Mouse (Mus musculus) stomach, embryonic 16.5 days (tissue): ENCODE data around the gene Ror2. TPM values are rescaled to one million over a fixed set of nuclear protein-coding genes. Genes with fewer than 3 reads are reported as not detected.
"Not testable (repeated sequence)": the region's sequence is repeated elsewhere in the genome, so short reads cannot be mapped to it uniquely, and the experiment has no call there.

ENCODE experiments used
- ATAC-seq: fragments of 200-750 bp; cut with Nextera tagmentation; 2 replicates; pipeline ENCODE4 v1.8.0; 2017; ENCODE audit warnings: moderate number of reproducible peaks, moderate TSS enrichment; ENCODE audit not compliant: insufficient read depth, low FRiP score
- H3K27ac ChIP-seq: fragments of 300-500 bp; sonication (generic); 2 replicates; pipeline ENCODE4 v1.5.1; 2014; ENCODE audit warnings: low read length
- H3K27me3 ChIP-seq: fragments of 300-500 bp; sonication (generic); 2 replicates; pipeline ENCODE4 v1.6.1; 2014; ENCODE audit warnings: low read length, control low read depth, mixed read lengths; ENCODE audit not compliant: control insufficient read depth, insufficient read depth
- H3K36me3 ChIP-seq: fragments of 300-500 bp; sonication (generic); 2 replicates; pipeline ENCODE4 v1.6.1; 2014; ENCODE audit warnings: low read length; ENCODE audit not compliant: control insufficient read depth, insufficient read depth
- H3K4me1 ChIP-seq: fragments of 300-500 bp; sonication (generic); 2 replicates; pipeline ENCODE4 v1.6.1; 2014; ENCODE audit warnings: low read length, control low read depth, mixed read lengths; ENCODE audit not compliant: control insufficient read depth, insufficient read depth
- H3K4me2 ChIP-seq: fragments of 300-500 bp; sonication (generic); 2 replicates; pipeline ENCODE4 v1.6.1; 2014; ENCODE audit warnings: low read depth, low read length, mixed read lengths
- H3K4me3 ChIP-seq: fragments of 300-500 bp; sonication (generic); replicated peaks from 2 replicates; pipeline ENCODE4 v1.5.1; 2014; ENCODE audit warnings: mild to moderate bottlenecking, low read length
- H3K9ac ChIP-seq: fragments of 300-500 bp; sonication (generic); 2 replicates; pipeline ENCODE4 v1.6.1; 2014; ENCODE audit warnings: low read length
- H3K9me3 ChIP-seq: fragments of 300-500 bp; sonication (generic); replicated peaks from 2 replicates; pipeline ENCODE4 v1.6.1; 2016; ENCODE audit warnings: low read length, control low read depth; ENCODE audit not compliant: control insufficient read depth
- WGBS: fragments of 180-500 bp; shearing (Covaris S2); extraction: QIAGEN DNeasy Blood & Tissue Kit; methylation state at CpG from one replicate; pipeline ENCODE4 v1.1.7; 2014; 5-methylcytosine and 5-hydroxymethylcytosine counted together
- polyA plus RNA-seq: library from polyadenylated mRNA; unstranded; fragments of >200 nt; fragmentation: Nextera tagmentation; extraction: Ambion mirVana; gene quantifications from 2 replicates; pipeline ENCODE4 v1.2.1, GENCODE M21; 2015

Ror2 gene
- polyA plus RNA-seq = 12.0 and 13.5 TPM in 2 replicates

DNA sequence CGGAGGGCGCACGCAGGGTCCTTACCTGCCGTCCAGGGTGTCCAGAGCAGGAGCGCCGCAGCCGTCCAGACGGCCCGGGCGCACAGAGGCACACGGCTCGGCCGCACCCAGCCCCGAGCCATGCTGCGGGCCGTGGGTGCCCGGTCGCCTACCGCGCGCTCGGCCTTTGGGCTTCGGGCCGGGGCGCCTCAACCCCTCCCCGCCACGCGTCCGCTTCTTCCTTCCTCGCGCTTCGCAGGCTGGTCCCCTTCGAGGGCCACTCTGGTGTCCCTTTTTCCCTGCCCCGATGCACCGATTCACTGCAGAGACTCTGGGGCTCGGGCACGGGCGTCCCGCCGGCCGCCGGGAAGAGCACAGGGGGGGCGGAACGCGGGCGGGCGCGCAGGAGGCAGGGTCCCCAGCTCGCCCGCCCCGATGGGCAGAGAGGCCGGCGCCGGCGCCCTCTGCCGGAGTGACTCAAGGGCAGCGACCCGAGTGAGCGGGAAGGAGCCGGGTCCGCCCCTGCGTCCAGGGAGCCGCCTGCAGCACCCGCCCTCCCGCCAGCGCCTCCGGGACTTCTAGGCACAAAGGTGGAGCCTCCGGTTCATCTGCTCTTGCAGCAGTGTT lies at the start of gene Ror2:
Gene Ror2 (minus strand): TSS at position 369 of the 606 bp plus-strand sequence.
- WGBS = under 1% methylated on average over 66 of the region's 68 CpGs
- peaks cover 22% of the 10 kb centered on the region for H3K4me1 ChIP-seq
- H3K27me3 ChIP-seq = no peaks in the 10 kb centered on the region
- peak within 1 kb of the TSS; percentile 79 for H3K27ac ChIP-seq
- H3K9me3 ChIP-seq = no peaks in the 10 kb centered on the region
- no peaks in the 10 kb centered on the region for H3K36me3 ChIP-seq
- H3K4me2 ChIP-seq = peak within 1 kb of the TSS; percentile 52
- peak within 1 kb of the TSS; percentile 88 for H3K9ac ChIP-seq
- peak within 1 kb of the TSS; percentile 70 for H3K4me3 ChIP-seq
- peak; percentile 91 for ATAC-seq

DNA sequence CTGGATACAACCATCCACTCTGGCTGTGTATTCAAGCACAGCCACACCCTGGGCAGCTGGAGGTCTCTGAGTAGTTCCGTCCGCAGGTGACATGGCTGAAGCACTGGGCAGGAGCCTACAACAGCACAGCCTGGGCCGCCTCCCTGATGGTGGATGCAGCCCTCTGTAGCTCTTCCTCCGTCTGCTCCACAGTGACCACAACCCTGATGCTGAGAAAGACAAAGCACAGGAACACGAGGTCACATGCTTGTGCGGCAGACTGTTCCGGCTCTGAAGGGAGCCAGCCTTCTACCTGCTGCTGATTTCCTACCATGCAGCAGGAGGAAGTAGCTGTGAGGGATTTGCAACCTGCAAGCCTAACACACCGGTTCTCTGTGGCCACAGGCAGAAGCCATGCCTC lies 47.8 kb upstream of the Ror2 start:
- Histone ChIP-seq H3K9ac (no peak overlapping the region), H3K4me1 (no peaks in the 10 kb centered on the region), H3K4me3 (no peak overlapping the region), H3K4me2 (no peak overlapping the region), H3K9me3 (no peaks in the 10 kb centered on the region), H3K27me3 (no peaks in the 10 kb centered on the region), H3K27ac (no peak overlapping the region), H3K36me3 (peaks cover 17% of the 10 kb centered on the region)
- 87% methylated on average over 8 of the region's 8 CpGs for WGBS
- ATAC-seq = no peak

DNA sequence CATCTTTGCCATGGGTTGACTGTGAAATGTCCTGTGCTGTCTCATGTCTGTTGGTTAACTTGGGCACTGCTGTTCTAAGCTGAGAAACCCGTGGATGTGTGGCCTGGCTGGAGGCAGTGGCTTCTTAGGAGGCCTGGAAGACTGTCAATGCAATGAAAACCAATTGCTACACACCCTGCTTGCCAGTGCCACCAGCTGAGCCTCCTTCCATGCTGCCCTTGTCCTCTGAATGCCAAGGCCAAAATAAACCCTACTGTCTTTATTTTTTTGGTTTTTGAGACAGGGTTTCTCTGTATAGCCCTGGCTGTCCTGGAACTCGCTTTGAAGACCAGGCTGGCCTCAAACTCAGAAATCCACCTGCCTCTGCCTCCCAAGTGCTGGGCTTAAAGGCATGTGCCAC lies 44.3 kb upstream of the Ror2 start:
- H3K9ac ChIP-seq = no peak overlapping the region
- WGBS = 77% methylated on average over 2 of the region's 2 CpGs
- no peak overlapping the region for H3K27ac ChIP-seq
- no peak overlapping the region for H3K4me2 ChIP-seq
- no peak overlapping the region for H3K4me3 ChIP-seq
- 0 out of 2 replicates have a peak, but pooled peaks cover 2% of the 10 kb centered on the region for H3K4me1 ChIP-seq
- no peaks in the 10 kb centered on the region for H3K9me3 ChIP-seq
- ATAC-seq = no peak
- H3K36me3 ChIP-seq = no peaks in the 10 kb centered on the region
- no peaks in the 10 kb centered on the region for H3K27me3 ChIP-seq

DNA sequence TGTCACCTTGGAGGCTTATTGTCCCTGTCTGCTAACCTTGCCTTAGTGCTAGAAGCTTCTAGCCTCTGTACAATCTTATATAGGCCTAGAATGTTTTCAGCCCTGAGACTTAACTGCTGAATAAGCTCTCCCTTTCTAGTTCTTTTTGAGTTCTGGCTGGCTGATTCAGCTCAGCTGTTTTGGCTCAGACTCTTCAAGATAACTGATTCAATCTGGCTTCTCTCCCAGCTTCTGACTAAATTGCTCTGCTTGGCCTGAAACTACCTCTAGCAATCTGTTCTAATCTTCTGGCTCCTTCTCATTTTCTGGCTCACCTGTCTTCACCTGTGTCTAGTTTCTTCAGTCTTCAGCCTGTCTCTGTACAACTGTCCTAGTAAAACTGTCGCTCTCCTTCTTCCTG lies 39.6 kb upstream of the Ror2 start:
- no peaks in the 10 kb centered on the region for H3K9me3 ChIP-seq
- no peak overlapping the region for H3K4me2 ChIP-seq
- H3K4me3 ChIP-seq = no peak overlapping the region
- H3K36me3 ChIP-seq = no peaks in the 10 kb centered on the region
- ATAC-seq = no peak
- H3K27me3 ChIP-seq = no peaks in the 10 kb centered on the region
- WGBS = 92% methylated on average over 1 of the region's 1 CpGs
- H3K4me1 ChIP-seq = 0 out of 2 replicates have a peak, but pooled peaks cover 2% of the 10 kb centered on the region
- H3K27ac ChIP-seq = no peak overlapping the region
- H3K9ac ChIP-seq = no peak overlapping the region

DNA sequence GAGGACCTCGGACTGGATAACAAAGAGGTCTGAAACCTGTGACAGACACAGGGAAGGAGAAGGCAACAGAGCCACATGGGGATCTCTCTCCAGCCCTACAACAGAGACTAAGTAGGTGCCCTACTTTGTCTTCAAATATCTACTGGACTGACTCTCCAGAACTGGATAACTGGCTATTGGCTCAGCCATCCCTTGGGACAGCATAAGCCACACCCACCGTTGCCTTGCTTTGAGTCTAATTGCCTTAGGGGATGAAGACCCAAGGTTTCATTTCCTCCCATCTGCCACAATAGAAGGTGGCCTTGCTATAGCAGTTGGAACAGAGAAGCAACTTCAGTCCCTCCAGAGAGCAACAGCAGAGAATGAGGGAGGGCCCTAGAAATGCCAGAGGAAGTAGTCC lies 37.7 kb upstream of the Ror2 start:
- Histone ChIP-seq H3K27ac (no peak overlapping the region), H3K9me3 (no peaks in the 10 kb centered on the region), H3K9ac (no peak overlapping the region), H3K4me3 (no peak overlapping the region), H3K4me2 (no peak overlapping the region), H3K4me1 (0 out of 2 replicates have a peak, but pooled peaks cover 2% of the 10 kb centered on the region), H3K36me3 (no peaks in the 10 kb centered on the region), H3K27me3 (no peaks in the 10 kb centered on the region)
- no peak for ATAC-seq
- 68% methylated on average over 2 of the region's 2 CpGs for WGBS

DNA sequence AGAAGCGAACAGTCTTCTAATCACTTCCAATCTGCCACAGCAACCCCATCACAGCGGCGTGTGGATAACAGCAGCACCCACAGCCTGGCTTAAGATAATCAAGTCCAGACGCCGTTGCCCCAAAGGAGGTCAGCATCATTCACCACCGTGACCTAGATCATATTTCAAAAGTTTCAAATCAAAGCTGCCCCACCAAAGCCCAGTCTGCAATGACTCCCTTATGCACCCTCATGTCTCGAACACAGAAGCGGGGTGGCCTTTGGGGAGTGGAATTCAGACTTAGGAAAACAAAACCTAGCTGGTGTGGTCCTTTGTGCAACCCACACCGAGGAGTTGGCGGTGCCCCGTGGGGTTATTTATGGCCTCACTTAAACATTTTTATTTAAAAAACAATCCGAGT lies 35.0 kb upstream of the Ror2 start:
- no peak for ATAC-seq
- Histone ChIP-seq H3K4me1 (0 out of 2 replicates have a peak, but pooled peaks cover 3% of the 10 kb centered on the region), H3K4me2 (no peak overlapping the region), H3K9ac (no peak overlapping the region), H3K4me3 (no peak overlapping the region), H3K27ac (no peak overlapping the region), H3K9me3 (no peaks in the 10 kb centered on the region), H3K36me3 (no peaks in the 10 kb centered on the region), H3K27me3 (no peaks in the 10 kb centered on the region)
- 40% methylated on average over 12 of the region's 12 CpGs for WGBS

DNA sequence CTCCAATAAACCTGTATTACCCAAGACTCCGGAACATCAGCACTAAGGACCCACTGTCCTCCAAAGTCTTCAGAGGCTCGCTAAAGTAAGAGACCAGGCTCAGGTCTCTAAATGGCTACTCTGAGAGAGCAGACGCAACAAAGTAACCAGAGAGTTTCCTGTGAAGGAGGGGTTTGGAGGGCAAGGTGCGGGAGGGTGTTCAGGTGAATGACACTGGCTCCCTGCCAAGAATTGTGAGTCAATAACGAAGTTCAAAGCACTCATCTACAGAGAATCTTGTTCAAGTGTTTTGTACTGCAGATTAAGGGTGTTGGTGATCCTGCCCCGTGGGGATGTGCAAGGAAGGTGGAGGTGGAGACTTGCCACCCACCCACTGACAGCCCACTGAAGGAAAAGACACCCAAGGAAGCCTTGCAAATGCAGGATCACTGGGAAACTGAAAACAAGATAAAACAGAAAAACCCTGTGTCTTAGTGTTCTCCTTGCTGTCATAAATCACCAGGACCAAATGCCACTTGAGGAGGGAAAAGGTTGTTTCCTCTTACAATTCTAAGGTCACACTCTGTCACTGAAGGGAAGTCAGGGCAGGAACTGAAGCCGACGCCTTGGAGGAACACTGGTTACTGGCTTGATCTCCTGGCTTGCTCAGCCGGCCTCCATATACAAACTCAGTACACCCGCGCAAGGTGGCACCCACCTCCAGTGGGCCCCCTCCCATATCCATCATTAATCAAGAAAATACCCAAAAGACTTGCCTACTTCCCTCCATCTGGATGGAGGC lies 30.8 kb upstream of the Ror2 start:
- peak; percentile 67 for ATAC-seq
- H3K9me3 ChIP-seq = no peaks in the 10 kb centered on the region
- H3K4me3 ChIP-seq = no peak overlapping the region
- H3K4me2 ChIP-seq = no peak overlapping the region
- 47% methylated on average over 11 of the region's 11 CpGs for WGBS
- H3K9ac ChIP-seq = no peak overlapping the region
- H3K27me3 ChIP-seq = no peaks in the 10 kb centered on the region
- no peaks in the 10 kb centered on the region for H3K36me3 ChIP-seq
- 0 out of 2 replicates have a peak, but pooled peaks cover 7% of the 10 kb centered on the region for H3K4me1 ChIP-seq
- peak overlapping the region; percentile 29; the same call in 1 of the 2 replicates for H3K27ac ChIP-seq

DNA sequence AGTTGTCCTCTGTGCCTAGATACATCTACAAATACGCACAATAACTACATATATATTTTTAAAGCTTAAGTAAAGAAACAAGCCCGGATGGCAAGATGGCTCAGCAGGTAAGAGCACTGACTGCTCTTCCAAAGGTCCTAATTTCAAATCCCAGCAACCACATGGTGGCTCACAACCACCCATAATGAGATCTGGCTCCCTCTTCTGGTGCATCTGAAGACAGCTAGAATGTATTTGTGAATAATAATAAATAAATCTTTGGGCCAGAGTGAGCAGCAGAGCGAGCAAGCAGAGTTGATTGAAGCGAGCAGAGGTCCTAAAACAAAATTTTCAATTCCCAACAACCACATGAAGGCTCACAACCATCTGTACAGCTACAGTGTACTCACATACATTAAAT lies 29.8 kb upstream of the Ror2 start:
- 80% methylated on average over 4 of the region's 4 CpGs for WGBS
- ATAC-seq, H3K4me3 ChIP-seq: not testable (repeated sequence)

DNA sequence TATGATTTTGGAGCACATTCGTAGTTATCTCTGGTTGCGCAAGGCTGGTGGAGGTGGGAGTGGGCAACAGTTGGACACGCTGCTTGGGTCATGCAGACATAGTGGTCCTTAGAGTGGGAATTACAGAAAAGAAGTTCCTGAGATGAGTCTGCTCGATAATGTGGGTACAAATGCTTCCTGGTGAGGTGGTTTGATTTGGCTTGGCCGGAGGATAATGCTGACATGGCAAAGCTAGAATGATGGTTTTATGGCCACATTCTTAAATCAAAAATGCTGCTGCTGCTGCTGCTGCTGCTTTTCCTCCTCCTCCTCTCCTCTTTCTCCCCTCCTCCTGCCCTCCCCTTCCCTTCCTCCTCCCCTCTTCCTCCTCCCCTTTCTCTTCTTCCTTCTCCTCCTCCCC lies 24.5 kb upstream of the Ror2 start:
- 75% methylated on average over 5 of the region's 5 CpGs for WGBS
- Histone ChIP-seq H3K4me3 (no peak overlapping the region), H3K4me1 (peaks cover 11% of the 10 kb centered on the region), H3K27ac (peak overlapping the region; percentile 80; the same call in 1 of the 2 replicates), H3K27me3 (no peaks in the 10 kb centered on the region), H3K4me2 (peak overlapping the region; percentile 53; the same call in 1 of the 2 replicates), H3K9ac (no peak overlapping the region), H3K36me3 (no peaks in the 10 kb centered on the region), H3K9me3 (no peaks in the 10 kb centered on the region)
- no peak for ATAC-seq

More for the DNA sequence above, 29.8 kb upstream of the Ror2 start:
- not testable (repeated sequence) for H3K27me3 ChIP-seq, H3K9me3 ChIP-seq, H3K36me3 ChIP-seq, H3K4me1 ChIP-seq, H3K4me2 ChIP-seq, H3K27ac ChIP-seq, H3K9ac ChIP-seq
